Mouse (Mus musculus) ovary, postnatal 36 days (tissue): ENCODE data around the gene Bicd1.
A peak's percentile ranks its signal among the peaks of the same experiment; 100 is the strongest.

Experiments
- DNase-seq: peaks from one replicate; pipeline ENCODE4 v3.0.0; 2022; ENCODE audit warnings: low spot score, mixed read lengths

The Bicd1 gene

GRCm38 (mm10) chr6:149565720-149566498, 157.2 kb downstream of the Bicd1 start:
- peak; percentile 42 for DNase-seq

GRCm38 (mm10) chr6:149567219-149567618, 158.5 kb downstream of the Bicd1 start:
- no peak for DNase-seq

- DNase-seq, result no peak
Observed at GRCm38 (mm10) chr6:149574288-149574687, 165.6 kb downstream of the Bicd1 start.

GRCm38 (mm10) chr6:149580053-149580452, 171.4 kb downstream of the Bicd1 start:
- no peak for DNase-seq

- DNase-seq, result no peak
Observed at GRCm38 (mm10) chr6:149585708-149586504, 177.2 kb downstream of the Bicd1 start.
